In genomic region chr2:28842042-28842441, GRCm38 (mm10) we compare ENCODE assay signal across 10 mouse cellular contexts. TPM values are rescaled to one million over a fixed set of nuclear protein-coding genes. Genes with fewer than 3 reads are reported as not detected.
A peak's percentile ranks its signal among the peaks of the same experiment; 100 is the strongest.
DNase-seq lines count a peak whose midpoint lies in the region; ATAC-seq and TF ChIP-seq lines count a peak whose summit lies in the region.
"Had no signal": no experiment of that assay in that cellular context is flagged by ENCODE, and none has a peak within 500 bp of the region (broad histone marks: within the 10 kb centered on the region; RNA-seq: fewer than 3 reads in every experiment).

No protein-coding gene starts in this region.

- TF ChIP-seq POLR2A in CH12.LX (IDR thresholded peaks at IDR 0.05; ENCODE audit: low read depth, low read length), result no peak

- peaks cover 54% of the 10 kb centered on the region for H3K79me2 ChIP-seq in CH12.LX (replicated peaks; ENCODE audit: control insufficient read depth, extremely low read depth, insufficient read depth, poor library complexity, severe bottlenecking)

- no peak for TF ChIP-seq RAD21 in CH12.LX (IDR thresholded peaks at IDR 0.05; ENCODE audit: low read depth, low read length)

- TF ChIP-seq EP300 in CH12.LX (IDR thresholded peaks at IDR 0.05; ENCODE audit: low read length), result no peak
- TF ChIP-seq EP300 in liver, embryonic 14.5 days (IDR thresholded peaks at IDR 0.05; ENCODE audit: low read depth), result no peak

- dilution Hi-C loops in CH12.LX (cut with MboI; ENCODE audit: extremely low pct_ligation_motif_present, extremely low pct_unique_long_range_greater_than_20kb, low sequenced_read_pairs), result no loop called here

- H3K27me3 ChIP-seq in heart, embryonic 14.5 days (ENCODE audit: control insufficient read depth, insufficient read depth, low read length), result no peaks in the 10 kb centered on the region
- H3K27me3 ChIP-seq in CH12.LX (replicated peaks), result no peaks in the 10 kb centered on the region
- H3K27me3 ChIP-seq in forebrain, embryonic 14.5 days (replicated peaks; ENCODE audit: control insufficient read depth, insufficient read depth, low read length), result no peaks in the 10 kb centered on the region
- H3K27me3 ChIP-seq in liver, embryonic 14.5 days (ENCODE audit: control insufficient read depth, insufficient read depth, low read length), result no peaks in the 10 kb centered on the region

- ATAC-seq in heart, embryonic 14.5 days (ENCODE audit: insufficient number of reproducible peaks, insufficient read depth, low FRiP score, low read depth), result no peak
- ATAC-seq in forebrain, embryonic 14.5 days, result no peak
- ATAC-seq in liver, embryonic 14.5 days (ENCODE audit: insufficient read depth), result no peak

- H3K9me3 ChIP-seq in heart, embryonic 14.5 days (ENCODE audit: control insufficient read depth, low read length), result no peaks in the 10 kb centered on the region
- no peaks in the 10 kb centered on the region for H3K9me3 ChIP-seq in CH12.LX (replicated peaks; ENCODE audit: low read length)
- H3K9me3 ChIP-seq in forebrain, embryonic 14.5 days (replicated peaks; ENCODE audit: control insufficient read depth, low read length), result no peaks in the 10 kb centered on the region
- no peaks in the 10 kb centered on the region for H3K9me3 ChIP-seq in liver, embryonic 14.5 days (ENCODE audit: control insufficient read depth, low read length)

- no peak for DNase-seq in heart, postnatal 10 days
- DNase-seq in CH12.LX (ENCODE audit: extremely low read depth), result no peak
- DNase-seq in forebrain, embryonic 14.5 days (ENCODE audit: low spot score), result no peak
- no peak for DNase-seq in liver, embryonic 14.5 days (ENCODE audit: low read depth in 3 of 3, low spot score in 3 of 3)
- DNase-seq in left cerebral cortex, postnatal 25 days (ENCODE audit: low spot score in 2 of 2), result no peak
- no peak for DNase-seq in urinary bladder, postnatal 4 days (ENCODE audit: low spot score in 2 of 2)
- no peak for DNase-seq in left cerebral cortex, postnatal 10 days (ENCODE audit: extremely low spot score in 1 of 2, low spot score in 2 of 2)
- DNase-seq: cerebellum, adult 8-10 months; kidney, postnatal 25 days had no signal

- in situ Hi-C loops in CH12.LX (cut with MboI; ENCODE audit: low pct_ligation_motif_present, low pct_unique_long_range_greater_than_20kb, low sequenced_read_pairs), result no loop called here

- H3K4me2 ChIP-seq in heart, embryonic 14.5 days (ENCODE audit: low read length), result peak overlapping the region; percentile 87; the same call in 1 of the 2 replicates
- H3K4me2 ChIP-seq in CH12.LX (ENCODE audit: insufficient read depth, low read depth, poor library complexity, severe bottlenecking), result peak overlapping the region; percentile 84; the same call in 1 of the 2 replicates
- peak overlapping the region; percentile 10; the same call in 1 of the 2 replicates for H3K4me2 ChIP-seq in forebrain, embryonic 14.5 days (ENCODE audit: low read length)
- H3K4me2 ChIP-seq in liver, embryonic 14.5 days (ENCODE audit: low read depth), result peak overlapping the region; percentile 94

- no peak overlapping the region for H3K4me3 ChIP-seq in heart, embryonic 14.5 days (ENCODE audit: control insufficient read depth in 1 of 2, insufficient read depth in 1 of 2, low read depth in 1 of 2, low read length in 2 of 2)
- H3K4me3 ChIP-seq in CH12.LX (replicated peaks in 1 of 3; ENCODE audit: low read depth in 2 of 3, low read length in 2 of 3, poor library complexity in 1 of 3), result peak overlapping the region in 2 of 3 experiments; percentile 74 to 99
- no peak overlapping the region for H3K4me3 ChIP-seq in forebrain, embryonic 14.5 days (ENCODE audit: low read depth, low read length)
- H3K4me3 ChIP-seq in liver, embryonic 14.5 days (ENCODE audit: insufficient read depth in 1 of 2, low read depth in 2 of 2, low read length in 2 of 2), result no peak overlapping the region

- 0 out of 2 replicates have a peak overlapping the region, but pooled peaks have one; percentile 96 for H3K9ac ChIP-seq in heart, embryonic 14.5 days (ENCODE audit: low read length)
- H3K9ac ChIP-seq in CH12.LX (ENCODE audit: insufficient read depth, low read depth), result peak overlapping the region; percentile 72; the same call in 1 of the 2 replicates
- no peak overlapping the region for H3K9ac ChIP-seq in forebrain, embryonic 14.5 days (ENCODE audit: low read length)
- no peak overlapping the region for H3K9ac ChIP-seq in liver, embryonic 14.5 days (replicated peaks)

- no peak overlapping the region for H3K27ac ChIP-seq in heart, embryonic 14.5 days (replicated peaks in 1 of 2; ENCODE audit: control insufficient read depth in 1 of 2, insufficient read depth in 1 of 2, low read depth in 2 of 2, low read length in 2 of 2)
- H3K27ac ChIP-seq in CH12.LX (ENCODE audit: insufficient read depth, low read depth), result no peak overlapping the region
- H3K27ac ChIP-seq in forebrain, embryonic 14.5 days (ENCODE audit: low read depth, low read length), result no peak overlapping the region
- no peak overlapping the region for H3K27ac ChIP-seq in liver, embryonic 14.5 days

- intact Hi-C loops in heart, postnatal 10 days (cut with DNase I), result loop anchor here (5.0 kb wide), 2 partner anchors 85 to 210 kb away; no protein-coding TSS in a partner anchor
- intact Hi-C loops in left cerebral cortex, postnatal 25 days (cut with DNase I), result loop anchor here (5.0 kb wide), 2 partner anchors 85 to 145 kb away; partner anchors contain the start of gene Spaca9
- intact Hi-C loops in left cerebral cortex, postnatal 10 days (cut with DNase I), result no loop called here

- 75% methylated on average over 3 of the region's 3 CpGs for WGBS in heart, embryonic 14.5 days
- 82% methylated on average over 3 of the region's 3 CpGs for WGBS in forebrain, embryonic 14.5 days
- 30% methylated on average over 3 of the region's 3 CpGs for WGBS in liver, embryonic 14.5 days (ENCODE audit: insufficient replicate concordance)

- peaks cover 0 to 25% of the 10 kb centered on the region in 2 experiments; a peak in 3 of 4 replicates for H3K4me1 ChIP-seq in heart, embryonic 14.5 days (ENCODE audit: control insufficient read depth in 2 of 2, insufficient read depth in 2 of 2, low read length in 2 of 2)
- peaks cover 4 to 59% of the 10 kb centered on the region in 2 experiments; a peak in 3 of 4 replicates for H3K4me1 ChIP-seq in CH12.LX (ENCODE audit: control insufficient read depth in 1 of 2, insufficient read depth in 2 of 2)
- peaks cover 22% of the 10 kb centered on the region for H3K4me1 ChIP-seq in forebrain, embryonic 14.5 days (ENCODE audit: control insufficient read depth, insufficient read depth, low read length)
- peaks cover 9 to 13% of the 10 kb centered on the region in 2 experiments for H3K4me1 ChIP-seq in liver, embryonic 14.5 days (replicated peaks; ENCODE audit: control insufficient read depth in 2 of 2, insufficient read depth in 2 of 2, low read length in 1 of 2)

- TF ChIP-seq CTCF in CH12.LX (conservative IDR thresholded peaks at IDR 0.05 in 1 of 2, IDR thresholded peaks at IDR 0.05 in 1 of 2; ENCODE audit: low read depth in 2 of 2, low read length in 2 of 2), result no peak
- TF ChIP-seq CTCF in liver, embryonic 14.5 days (IDR thresholded peaks at IDR 0.05; ENCODE audit: low read depth), result no peak

- H3K36me3 ChIP-seq in heart, embryonic 14.5 days (ENCODE audit: control insufficient read depth, insufficient read depth, low read length), result peaks cover 25% of the 10 kb centered on the region
- peaks cover 20 to 48% of the 10 kb centered on the region in 2 experiments for H3K36me3 ChIP-seq in CH12.LX (replicated peaks in 1 of 2; ENCODE audit: control insufficient read depth in 1 of 2, insufficient read depth in 1 of 2, low read length in 1 of 2)
- peaks cover 21% of the 10 kb centered on the region for H3K36me3 ChIP-seq in forebrain, embryonic 14.5 days (ENCODE audit: control insufficient read depth, insufficient read depth, low read length)
- peaks cover 7% of the 10 kb centered on the region; the same call in 1 of the 2 replicates for H3K36me3 ChIP-seq in liver, embryonic 14.5 days (replicated peaks; ENCODE audit: control insufficient read depth, insufficient read depth, low read depth)

TF ChIP-seq in CH12.LX, 34 proteins besides CTCF, POLR2A, EP300 and RAD21:
- TF ChIP-seq TCF12 (IDR thresholded peaks at IDR 0.05; ENCODE audit: low read depth, low read length) (no peak), ZNF384 (IDR thresholded peaks at IDR 0.05; ENCODE audit: low read depth, low read length) (peak; percentile 50)
TF ChIP-seq in CH12.LX: peak in this region for 1.

RNA-seq across cellular contexts. Expression of gene Ddx31, which starts 1.8 kb away (rescaled TPM):
- 7.1 and 8.6 TPM in 2 replicates for polyA plus RNA-seq in heart, embryonic 14.5 days (2014; fragmentation: Nextera tagmentation; extraction: Ambion mirVana)
- total RNA-seq in heart, postnatal 10 days (2021), result 1 to 10 TPM; 3.9 to 5.0 TPM
- total RNA-seq in CH12.LX (2012; rRNA removed) (15.9 and 23.4 TPM in 2 replicates), CH12.LX (2014; rRNA removed) (26.8 and 28.8 TPM in 2 replicates)
- polyA plus RNA-seq in CH12.LX (2012; ENCODE audit: insufficient read length, low read depth), result 18.1 and 18.8 TPM in 2 replicates
- 13.5 and 15.7 TPM in 2 replicates for polyA plus RNA-seq in forebrain, embryonic 14.5 days (2014; fragmentation: Nextera tagmentation; extraction: Ambion mirVana)
- 2.6 and 3.5 TPM in 2 replicates for polyA plus RNA-seq in liver, embryonic 14.5 days (2012; rRNA removed)
- polyA plus RNA-seq in liver, embryonic 14.5 days (2014; fragmentation: Nextera tagmentation; extraction: Ambion mirVana), result 5.0 and 5.7 TPM in 2 replicates
- total RNA-seq in left cerebral cortex, postnatal 25 days (2021), result 1 to 10 TPM; 5.9 to 8.1 TPM
- 1 to 10 TPM; 6.0 to 8.0 TPM for total RNA-seq in left cerebral cortex, postnatal 10 days (2021)

RNA-seq across cellular contexts. Expression of gene Gtf3c4, which starts 1.9 kb away (rescaled TPM):
- 13.0 and 13.9 TPM in 2 replicates for polyA plus RNA-seq in heart, embryonic 14.5 days (2014; fragmentation: Nextera tagmentation; extraction: Ambion mirVana)
- total RNA-seq in heart, postnatal 10 days (2021), result 10 to 100 TPM; 21.9 to 27.2 TPM
- total RNA-seq in CH12.LX (2012; rRNA removed) (17.4 and 20.0 TPM in 2 replicates), CH12.LX (2014; rRNA removed) (10.8 and 13.2 TPM in 2 replicates)
- polyA plus RNA-seq in CH12.LX (2012; ENCODE audit: insufficient read length, low read depth), result 15.3 and 16.1 TPM in 2 replicates
- polyA plus RNA-seq in forebrain, embryonic 14.5 days (2014; fragmentation: Nextera tagmentation; extraction: Ambion mirVana), result 20.2 and 24.9 TPM in 2 replicates
- polyA plus RNA-seq in liver, embryonic 14.5 days (2012; rRNA removed), result 3.1 and 4.2 TPM in 2 replicates
- polyA plus RNA-seq in liver, embryonic 14.5 days (2014; fragmentation: Nextera tagmentation; extraction: Ambion mirVana), result 5.6 and 6.1 TPM in 2 replicates
- total RNA-seq in left cerebral cortex, postnatal 25 days (2021), result 10 to 100 TPM; 34.5 to 39.2 TPM
- total RNA-seq in left cerebral cortex, postnatal 10 days (2021), result 10 to 100 TPM; 35.7 to 39.4 TPM

Comparison
In these comparisons a context has a peak if more than half of its experiments do, and no peak if none do; other contexts are left out.
1. H3K4me2 ChIP-seq: peak in every context shown above with its lines; median percentile 94 in liver, embryonic 14.5 days; 87 in heart, embryonic 14.5 days; 84 in CH12.LX; 10 in forebrain, embryonic 14.5 days.
2. H3K4me3 ChIP-seq: peak in CH12.LX (2 of 3); none in heart, embryonic 14.5 days (0 of 2), forebrain, embryonic 14.5 days (single experiment) and liver, embryonic 14.5 days (0 of 2).
3. H3K9ac ChIP-seq: peak in heart, embryonic 14.5 days (single experiment) and CH12.LX (single experiment); none in forebrain, embryonic 14.5 days (single experiment) and liver, embryonic 14.5 days (single experiment).